Mouse (Mus musculus) brain, embryonic 18.5 days (tissue): ENCODE data around the gene Anpep.

Experiments
- DNase-seq: peaks from one replicate; pipeline ENCODE4 v3.0.0-alpha.2; 2012; ENCODE audit warnings: low read depth, low spot score

Anpep gene

DNA sequence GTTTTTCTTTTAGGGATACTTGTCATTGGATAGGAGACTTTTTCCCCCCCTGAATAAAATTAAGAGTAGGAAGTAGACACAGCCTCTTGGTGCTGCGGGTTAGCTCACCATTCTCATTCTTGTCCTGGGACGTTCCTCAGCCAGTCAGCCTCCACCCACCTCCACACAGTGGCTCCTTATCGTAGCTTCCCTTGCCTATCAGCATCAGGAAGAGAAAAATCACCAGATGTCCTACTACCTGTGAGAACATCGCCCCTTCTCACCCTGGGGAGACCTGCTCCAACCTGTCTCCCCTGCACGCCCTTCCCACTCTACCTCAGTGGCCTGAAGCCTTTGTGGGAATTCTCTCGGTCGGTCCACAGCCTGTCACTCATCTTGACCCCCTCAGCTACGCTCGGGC lies at the start of gene Anpep:
Anpep (minus strand) TSS at position 249 of the 400 bp plus-strand sequence.
- DNase-seq = no peak

GRCm38 (mm10) chr7:79907356-79907755 lies 46.5 kb upstream of the Anpep start:
- DNase-seq = no peak

- no peak for DNase-seq
Measured at GRCm38 (mm10) chr7:79906914-79907313, 46.1 kb upstream of the Anpep start.

- no peak for DNase-seq
Measured at GRCm38 (mm10) chr7:79905193-79905592, 44.3 kb upstream of the Anpep start.

DNA sequence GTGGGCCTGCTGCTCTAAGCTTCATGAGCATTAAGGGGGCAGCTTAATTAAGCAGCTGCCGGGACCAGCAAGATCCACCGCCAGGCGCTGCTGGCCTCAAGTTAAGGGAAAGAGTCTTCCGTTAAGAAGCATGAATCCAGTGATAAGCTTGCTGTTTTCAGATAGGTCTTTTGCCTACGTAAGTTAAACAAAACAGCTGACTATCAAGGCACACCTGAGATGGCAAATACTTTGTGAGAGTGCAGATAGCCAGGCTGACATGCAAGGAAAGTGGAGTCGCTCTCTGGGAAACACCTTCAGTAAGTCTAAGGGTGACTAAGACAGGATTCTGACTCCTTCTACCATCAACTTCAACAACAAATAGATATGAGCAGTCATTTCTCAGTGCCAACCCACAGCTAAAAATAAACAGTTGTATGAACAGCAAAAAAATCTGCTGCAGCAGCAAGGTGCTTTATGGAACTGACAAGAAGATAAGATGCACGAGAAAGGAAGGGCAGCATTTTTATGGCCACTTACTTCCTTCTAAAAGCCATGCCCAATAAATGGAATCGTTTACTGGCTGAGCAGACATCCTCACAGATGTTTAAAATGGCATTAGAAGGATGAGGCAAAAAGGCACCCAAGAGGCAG lies 42.4 kb upstream of the Anpep start:
- no peak for DNase-seq

DNA sequence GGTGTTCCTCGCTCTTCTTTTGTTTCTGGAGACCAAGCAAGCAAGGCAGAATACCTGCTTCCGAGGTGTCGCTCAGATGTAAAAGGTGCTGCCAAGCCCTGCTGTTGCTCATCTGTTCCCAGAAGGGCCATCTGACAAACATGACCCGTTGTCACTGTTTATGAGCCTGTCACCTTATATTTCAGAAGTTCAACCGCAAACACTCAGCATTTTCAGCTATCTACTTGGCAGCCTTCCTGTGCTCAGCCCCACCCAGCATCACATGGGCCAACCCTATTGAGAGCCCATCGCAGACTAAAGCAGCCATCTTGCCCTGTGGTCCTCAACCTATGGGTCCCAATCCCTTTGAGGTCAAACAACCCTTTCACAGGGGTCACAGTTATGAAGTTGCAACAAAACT lies 39.9 kb upstream of the Anpep start:
- no peak for DNase-seq

- no peak for DNase-seq
Measured at GRCm38 (mm10) chr7:79895225-79895624, 34.4 kb upstream of the Anpep start.

GRCm38 (mm10) chr7:79894790-79895189 lies 33.9 kb upstream of the Anpep start:
- no peak for DNase-seq

DNA sequence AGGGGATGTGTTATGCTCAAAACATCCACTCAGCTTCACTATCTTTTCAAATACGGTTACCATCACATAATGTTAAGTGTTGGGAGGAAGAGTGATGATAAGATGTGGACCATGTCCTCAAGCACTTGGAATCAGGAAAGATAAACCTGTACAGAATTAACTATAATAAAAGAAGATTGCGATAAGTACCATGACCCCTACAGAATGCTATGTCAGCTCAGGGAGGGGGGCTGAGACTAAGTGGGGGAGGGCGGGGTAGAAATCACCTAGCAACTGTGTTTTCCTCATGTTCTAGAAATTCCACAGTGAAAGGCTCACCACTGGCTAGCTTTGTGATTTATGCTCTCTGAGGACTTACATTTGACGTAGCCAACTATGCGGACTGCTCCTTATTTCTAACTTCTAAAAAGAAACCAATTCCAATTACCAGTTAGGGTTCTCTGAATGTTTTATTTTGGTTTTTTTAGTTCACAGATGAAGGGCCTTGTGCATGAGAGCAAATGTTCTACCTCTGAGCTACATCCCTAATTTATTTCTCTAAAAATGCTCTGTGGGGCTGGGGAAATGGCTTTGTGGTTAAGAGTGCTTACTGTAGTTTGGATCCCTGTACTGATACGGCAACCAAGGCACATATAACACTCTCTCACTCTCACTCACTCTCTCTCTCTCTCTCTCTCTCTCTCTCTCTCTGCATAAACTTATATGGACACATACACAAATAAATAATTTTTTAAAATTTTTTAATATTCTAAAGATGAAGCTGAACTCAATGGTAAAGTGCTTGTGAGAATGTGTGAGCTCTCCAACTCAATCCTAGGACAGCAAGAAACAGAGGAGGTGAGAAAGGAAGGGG lies 31.9 kb upstream of the Anpep start:
- no peak for DNase-seq

GRCm38 (mm10) chr7:79890436-79891221 lies 29.8 kb upstream of the Anpep start:
- no peak for DNase-seq

DNA sequence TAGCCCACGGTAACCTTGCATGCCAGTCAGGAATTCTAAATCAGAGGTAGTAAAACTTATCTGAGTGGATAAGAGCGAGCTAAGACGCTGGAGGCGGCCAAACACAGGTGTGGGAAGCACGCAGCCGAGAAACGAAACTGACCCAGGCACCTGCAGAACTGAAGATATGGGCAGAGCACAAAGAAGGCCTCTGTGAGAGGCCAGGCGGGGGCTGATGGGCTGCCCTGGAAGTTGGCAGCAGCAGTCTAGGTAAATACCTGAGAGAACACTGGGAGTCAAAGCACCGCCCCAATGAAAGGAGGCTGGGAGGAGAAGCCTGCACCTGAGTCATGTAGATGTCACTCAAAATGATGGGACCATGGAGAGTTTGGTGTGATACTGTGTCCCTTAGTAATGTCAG lies 27.7 kb upstream of the Anpep start:
- no peak for DNase-seq

DNA sequence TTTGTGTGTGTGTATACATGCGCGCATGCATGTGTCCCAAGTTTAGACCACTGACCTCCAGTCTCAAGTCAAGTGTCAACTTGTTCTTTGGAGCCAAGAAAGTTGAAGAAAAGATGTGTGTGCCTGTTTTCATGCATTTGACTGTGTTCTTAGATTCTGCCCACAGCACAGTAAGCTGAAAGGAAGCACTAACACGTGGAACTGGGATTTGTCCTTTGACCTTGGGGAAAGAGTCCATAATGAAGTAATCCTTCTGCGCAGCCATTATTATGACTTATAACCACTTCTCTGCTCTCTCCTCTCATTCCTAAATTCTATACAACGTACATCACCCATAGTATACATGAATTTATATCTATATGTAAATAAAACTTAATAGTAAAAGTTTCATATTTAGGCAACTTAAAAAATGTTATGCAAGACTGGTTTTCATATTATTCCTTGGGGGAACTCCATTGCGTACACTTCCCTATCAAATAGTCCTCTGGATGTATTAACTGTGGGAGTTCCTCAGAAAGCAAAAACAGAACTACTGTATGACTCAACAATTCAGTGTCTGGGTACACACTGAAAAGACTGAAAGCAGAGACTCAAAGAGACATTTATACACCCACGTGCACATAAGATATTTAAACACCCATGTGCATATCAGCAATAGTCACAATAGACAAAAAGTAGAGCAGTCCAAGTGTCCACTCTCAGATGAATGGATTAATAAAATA lies 22.9 kb upstream of the Anpep start:
- DNase-seq = no peak

GRCm38 (mm10) chr7:79881901-79882300 lies 21.0 kb upstream of the Anpep start:
- no peak for DNase-seq

DNA sequence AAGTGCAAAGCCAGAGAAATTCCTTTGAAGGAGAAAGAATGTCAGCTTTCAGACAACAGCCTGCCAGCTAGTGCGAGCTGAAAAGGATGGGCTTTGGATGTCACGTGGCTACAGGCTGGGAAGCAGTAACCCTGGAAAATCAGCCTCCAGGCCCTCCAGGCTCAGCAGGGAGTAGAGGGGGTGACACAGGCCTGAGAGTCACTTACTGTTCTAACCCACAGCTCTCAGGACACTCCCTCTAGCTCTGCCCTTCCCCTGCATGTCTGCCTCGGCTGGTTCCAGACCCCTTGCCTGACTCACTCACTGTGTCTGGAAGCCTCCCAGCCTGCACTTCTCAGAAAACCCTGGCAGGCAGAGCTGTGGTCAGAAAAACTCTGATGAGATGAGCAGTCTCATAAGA lies 20.1 kb upstream of the Anpep start:
- no peak for DNase-seq

DNA sequence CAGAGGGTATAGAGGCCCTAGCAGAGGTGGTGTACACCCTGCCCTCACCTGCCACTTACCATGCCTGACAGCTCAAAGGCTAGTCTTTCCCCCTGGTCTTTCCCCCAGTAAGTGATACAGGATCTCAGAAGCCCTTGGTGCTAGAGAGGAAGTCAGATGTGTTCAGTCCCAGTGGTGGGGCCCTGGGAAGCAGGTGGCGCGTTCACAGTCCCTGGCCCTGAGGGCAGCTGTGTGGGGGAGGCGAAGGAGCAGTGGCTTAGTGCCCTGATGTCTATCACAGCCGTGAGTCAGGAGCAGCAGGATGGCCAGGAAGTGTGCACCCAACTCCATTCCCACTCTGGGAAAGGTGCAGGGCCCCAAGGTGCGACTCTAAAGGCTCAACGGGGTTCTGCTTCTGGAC lies 19.2 kb upstream of the Anpep start:
- no peak for DNase-seq

DNA sequence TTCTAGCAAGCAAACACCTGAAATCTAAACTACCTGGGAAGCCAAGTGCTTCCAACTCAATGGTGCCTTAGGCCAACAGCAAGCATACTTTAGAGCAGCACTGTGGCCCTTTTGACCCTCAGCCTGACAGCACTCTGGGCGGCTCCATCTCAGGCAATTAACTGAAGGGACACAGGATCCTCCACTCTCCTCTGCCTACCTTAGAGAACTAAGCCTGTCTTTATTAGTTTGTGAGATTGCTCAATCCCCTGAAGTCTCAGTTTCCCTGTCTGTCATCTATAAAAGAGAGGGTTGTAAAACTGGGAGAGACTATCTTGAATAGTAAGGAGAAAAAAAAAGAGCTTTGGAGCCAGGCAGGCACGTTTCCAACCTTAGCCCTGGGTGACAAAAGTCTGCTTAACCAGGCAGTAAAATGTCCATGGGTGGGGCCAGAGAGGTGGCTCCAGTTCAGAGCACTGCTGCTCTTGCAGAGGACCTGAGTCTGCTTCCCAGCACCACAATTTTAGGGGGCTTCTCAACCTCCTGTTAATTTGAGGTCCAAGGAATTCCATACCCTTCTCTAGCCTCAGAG lies 17.7 kb upstream of the Anpep start:
- no peak for DNase-seq

- no peak for DNase-seq
Measured at GRCm38 (mm10) chr7:79873407-79873806, 12.5 kb upstream of the Anpep start.

DNA sequence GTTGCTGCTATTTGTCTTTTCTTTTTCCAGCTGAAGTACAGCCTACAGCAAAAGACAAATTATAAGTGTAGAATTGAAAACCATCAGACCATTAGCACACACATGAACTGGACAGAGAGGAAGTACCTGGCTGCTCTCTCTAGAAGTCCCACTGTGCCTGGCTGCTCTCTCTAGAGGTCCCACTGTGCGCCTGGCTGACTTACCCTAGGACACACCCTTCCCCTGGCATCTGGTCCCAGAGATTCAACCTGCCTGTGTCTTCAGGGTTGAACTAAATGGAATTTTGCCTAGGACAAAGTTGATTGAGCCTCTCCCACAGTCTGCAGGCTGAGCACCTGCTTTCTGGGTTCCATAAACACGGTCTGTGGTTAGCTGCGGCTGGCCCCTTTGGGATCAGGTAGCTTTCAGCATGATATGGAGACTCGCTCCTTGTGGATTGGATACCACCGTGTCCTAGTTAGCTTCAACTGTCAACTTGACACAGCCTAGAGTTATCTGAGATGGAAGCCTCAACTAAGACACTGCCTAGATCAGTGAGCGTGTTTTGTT lies 11.0 kb upstream of the Anpep start:
- no peak for DNase-seq

- no peak for DNase-seq
Measured at GRCm38 (mm10) chr7:79869072-79869719, 8.3 kb upstream of the Anpep start.

DNA sequence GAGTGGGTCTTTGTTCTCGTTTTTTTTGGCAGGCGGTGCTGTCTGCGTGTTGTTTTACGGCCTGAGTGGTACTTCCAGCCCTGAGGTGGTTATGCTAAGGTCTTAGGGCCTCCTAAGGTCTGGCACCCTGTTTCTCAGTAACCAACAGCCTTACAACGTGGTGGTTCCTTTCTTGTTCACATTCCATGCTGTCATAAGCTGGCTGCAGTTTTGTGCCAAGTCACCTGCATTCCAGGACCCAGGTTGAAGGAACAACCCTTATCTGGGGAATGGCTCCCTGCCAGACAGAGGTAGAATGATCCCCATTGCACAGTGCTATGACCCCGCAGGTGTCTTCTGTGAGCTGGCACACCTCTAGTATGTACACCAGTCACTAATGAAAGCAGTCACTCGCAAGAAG lies 7.6 kb upstream of the Anpep start:
- no peak for DNase-seq

- DNase-seq = no peak
Measured at GRCm38 (mm10) chr7:79867861-79868260, 7.0 kb upstream of the Anpep start.
